Mouse (Mus musculus) ES-Bruce4 (cell line): ENCODE data around the gene Lasp1.

Experiments
- CTCF ChIP-seq: IDR thresholded peaks from one replicate; pipeline ENCODE4 v1.8.1; 2011; ENCODE audit warnings: low read depth, low read length
- EP300 ChIP-seq: IDR thresholded peaks from 2 replicates; pipeline ENCODE4 v1.6.1; 2011; ENCODE audit warnings: low read depth, low read length; ENCODE audit not compliant: insufficient read depth
- POLR2A ChIP-seq: IDR thresholded peaks from one replicate; pipeline ENCODE4 v1.8.1; 2011; ENCODE audit warnings: low read length; ENCODE audit not compliant: insufficient read depth

DNA sequence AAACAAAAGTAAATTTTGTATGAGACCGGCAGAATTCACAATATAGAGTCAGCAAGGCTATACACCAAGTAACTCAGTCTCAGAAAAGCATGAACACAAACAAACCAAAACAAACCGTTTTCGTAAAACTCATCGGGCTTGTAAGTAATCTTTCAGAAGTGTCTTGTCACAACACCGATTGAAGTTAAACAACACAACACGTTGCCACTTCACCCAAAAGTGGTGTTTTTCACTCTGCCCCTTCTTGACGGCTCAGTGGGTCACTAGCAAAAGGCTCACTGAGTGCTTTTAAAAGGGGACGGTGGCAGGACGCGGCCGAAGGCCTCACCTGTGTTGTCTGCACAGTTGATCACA lies 17.3 kb upstream of the Lasp1 start:
- no peak for TF ChIP-seq EP300
- no peak for TF ChIP-seq CTCF
- no peak for TF ChIP-seq POLR2A
